Mouse (Mus musculus) embryonic fibroblast, embryonic 13.5 days (primary cell): ENCODE measurements around the gene Pithd1.

Experiments used
- CTCF ChIP-seq: IDR thresholded peaks from 2 replicates; pipeline ENCODE4 v1.5.1; 2011; ENCODE audit warnings: mild to moderate bottlenecking, control low read depth, low read length, moderate library complexity, borderline replicate concordance; ENCODE audit not compliant: insufficient read depth
- POLR2A ChIP-seq: IDR thresholded peaks from 2 replicates; pipeline ENCODE4 v1.6.1; 2011; ENCODE audit warnings: low read depth, mild to moderate bottlenecking, control low read depth, low read length, moderate library complexity

DNA sequence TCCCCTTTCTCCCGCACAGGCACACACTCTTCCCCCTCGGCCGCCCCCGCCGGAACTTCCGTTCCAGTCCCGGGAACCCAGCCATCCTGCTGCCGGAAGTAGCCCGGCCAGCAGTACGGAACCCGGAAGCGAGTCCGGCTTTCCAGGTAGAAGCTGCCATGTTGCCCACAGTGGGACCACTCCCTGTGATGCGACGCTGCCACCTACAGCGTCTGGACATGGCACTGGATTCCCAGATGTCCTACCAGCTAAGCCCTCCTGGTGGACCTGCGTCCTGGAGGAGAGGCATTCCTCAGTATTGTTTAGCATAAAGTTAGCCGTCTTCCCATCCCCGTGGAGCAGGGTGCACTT, 14.5 kb downstream of the Pithd1 start, which contains the start of gene Lypla2:
- peak; percentile 82; the same call in 1 of the 2 replicates for TF ChIP-seq POLR2A
- TF ChIP-seq CTCF: no peak
